Mouse (Mus musculus) cerebellum, adult 2 months (tissue): Measurements from ENCODE around the gene Hivep3.

ENCODE experiments used
- CTCF ChIP-seq: fragments of 200-500 bp; IDR thresholded peaks from 2 replicates; pipeline ENCODE4 v1.5.1; 2011; ENCODE audit warnings: low read depth, mild to moderate bottlenecking, control low read depth, low read length, moderate library complexity, borderline replicate concordance; ENCODE audit not compliant: insufficient read depth
- POLR2A ChIP-seq: fragments of 200-500 bp; IDR thresholded peaks from 2 replicates; pipeline ENCODE4 v1.6.1; 2011; ENCODE audit warnings: low read length, control low read depth, borderline replicate concordance; ENCODE audit not compliant: insufficient read depth

DNA sequence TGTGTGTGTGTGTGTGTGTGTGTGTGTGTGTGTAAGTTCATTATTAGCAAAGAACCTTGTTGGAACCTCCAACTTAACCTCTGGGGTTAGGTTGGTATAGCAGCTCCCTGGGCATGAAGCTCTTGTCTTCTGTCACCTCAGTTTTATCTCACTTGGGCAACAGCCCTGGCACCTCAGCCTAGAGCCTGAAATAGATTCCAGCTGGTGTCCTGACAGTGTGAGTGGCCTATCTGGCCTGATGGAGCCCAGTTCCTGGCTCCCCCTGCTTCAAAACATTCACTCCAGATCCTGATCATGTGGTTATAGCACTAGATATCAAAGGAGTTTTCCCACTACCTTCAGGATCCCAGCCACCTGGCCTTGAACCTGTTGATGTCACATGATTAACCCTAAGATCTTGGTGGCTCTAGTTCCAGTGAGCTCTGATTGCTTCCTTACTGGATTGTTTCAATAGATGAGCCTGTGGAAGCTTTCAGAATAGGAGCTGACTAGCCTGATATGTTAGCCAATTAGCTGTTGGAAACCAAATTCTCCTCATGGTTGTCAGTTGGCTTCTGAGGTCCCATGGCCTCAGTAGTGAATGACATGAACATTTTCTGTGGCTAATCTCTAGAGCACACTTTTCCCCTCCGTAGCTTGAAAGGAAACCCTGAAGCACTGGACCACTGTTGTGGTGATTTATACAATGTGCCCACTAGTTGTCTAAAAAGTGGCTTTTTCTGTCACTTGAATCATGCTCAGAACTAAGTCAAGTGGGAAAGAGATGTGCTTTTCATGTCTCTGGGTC lies 358.6 kb downstream of the Hivep3 start:
- TF ChIP-seq CTCF = no peak
- no peak for TF ChIP-seq POLR2A
